Mouse (Mus musculus) liver, postnatal 0 days (tissue): Measurements from ENCODE around the gene Slc7a6os. TPM values are rescaled to one million over a fixed set of nuclear protein-coding genes. Genes with fewer than 3 reads are reported as not detected.

Experiments
- ATAC-seq: fragments of 200-750 bp; cut with Nextera tagmentation; 2 replicates; pipeline ENCODE4 v1.8.0; 2017; ENCODE audit warnings: mild to moderate bottlenecking, moderate library complexity
- DNase-seq: peaks from one replicate; pipeline ENCODE4 v3.0.0-alpha.2; 2016
- H3K27ac ChIP-seq: fragments of 300-500 bp; sonication (generic); 2 replicates; pipeline ENCODE4 v1.5.1; 2014; ENCODE audit warnings: antibody characterized with exemption, moderate library complexity, mild to moderate bottlenecking, low read depth
- H3K27me3 ChIP-seq: fragments of 300-500 bp; sonication (generic); 2 replicates; pipeline ENCODE4 v1.6.1; 2014; ENCODE audit warnings: low read length, control low read depth, mixed read lengths; ENCODE audit not compliant: insufficient read depth
- H3K36me3 ChIP-seq: fragments of 300-500 bp; sonication (generic); replicated peaks from 2 replicates; pipeline ENCODE4 v1.6.1; 2014; ENCODE audit warnings: mild to moderate bottlenecking, control low read depth, low read length, moderate library complexity, mixed read lengths; ENCODE audit not compliant: insufficient read depth
- H3K4me1 ChIP-seq: fragments of 300-500 bp; sonication (generic); 2 replicates; pipeline ENCODE4 v1.6.1; 2014; ENCODE audit warnings: antibody characterized with exemption, mild to moderate bottlenecking, control low read depth; ENCODE audit not compliant: insufficient read depth
- H3K4me2 ChIP-seq: fragments of 300-500 bp; sonication (generic); 2 replicates; pipeline ENCODE4 v1.6.1; 2014; ENCODE audit warnings: low read depth, mild to moderate bottlenecking, low read length, moderate library complexity, mixed read lengths
- H3K4me3 ChIP-seq: fragments of 300-500 bp; sonication (generic); 2 replicates; pipeline ENCODE4 v1.5.1; 2014; ENCODE audit warnings: low read depth, low read length
- H3K9ac ChIP-seq: fragments of 300-500 bp; sonication (generic); replicated peaks from 2 replicates; pipeline ENCODE4 v1.6.1; 2014; ENCODE audit warnings: mild to moderate bottlenecking, moderate library complexity
- H3K9me3 ChIP-seq: fragments of 300-500 bp; sonication (generic); 2 replicates; pipeline ENCODE4 v1.6.1; 2016; ENCODE audit warnings: mild to moderate bottlenecking, control low read depth, low read length, mixed read lengths
- CTCF ChIP-seq: sonication (generic); IDR thresholded peaks from 2 replicates; pipeline ENCODE4 v1.5.1; 2016; ENCODE audit warnings: antibody characterized with exemption, low read depth
- EP300 ChIP-seq: IDR thresholded peaks from 2 replicates; pipeline ENCODE4 v1.6.1; 2016; ENCODE audit warnings: antibody characterized with exemption, low read depth, mild to moderate bottlenecking
- WGBS: fragments of 180-500 bp; shearing (Covaris S2); extraction: QIAGEN DNeasy Blood & Tissue Kit; methylation state at CpG from one replicate; pipeline ENCODE4 v1.1.7; 2014; ENCODE audit not compliant: insufficient replicate concordance; 5-methylcytosine and 5-hydroxymethylcytosine counted together
- polyA plus RNA-seq: library from polyadenylated mRNA; unstranded; fragments of >200 nt; fragmentation: Nextera tagmentation; extraction: Ambion mirVana; gene quantifications from 2 replicates; pipeline ENCODE4 v1.2.1, GENCODE M21; 2015

Slc7a6os gene
- polyA plus RNA-seq, 1 experiment from 2014 or later: 12.1 TPM

- 16% methylated on average over 1 of the region's 1 CpGs for WGBS
- Histone ChIP-seq H3K4me1 (no peaks in the 10 kb centered on the region), H3K4me2 (no peak overlapping the region), H3K4me3 (no peak overlapping the region), H3K9ac (no peak overlapping the region), H3K27ac (no peak overlapping the region), H3K27me3 (no peaks in the 10 kb centered on the region), H3K9me3 (no peaks in the 10 kb centered on the region), H3K36me3 (peaks cover 35% of the 10 kb centered on the region)
- DNase-seq (peak; percentile 23), ATAC-seq (no peak)
- peak; percentile 76 for TF ChIP-seq CTCF
- TF ChIP-seq EP300: no peak
Measured at GRCm38 (mm10) chr8:106198741-106199140, 12.0 kb downstream of the Slc7a6os start.

- Histone ChIP-seq H3K27ac (no peak overlapping the region), H3K9me3 (no peaks in the 10 kb centered on the region), H3K9ac (no peak overlapping the region), H3K4me3 (no peak overlapping the region), H3K4me2 (no peak overlapping the region), H3K36me3 (0 out of 2 replicates have a peak, but pooled peaks cover 4% of the 10 kb centered on the region), H3K4me1 (no peaks in the 10 kb centered on the region), H3K27me3 (no peaks in the 10 kb centered on the region)
- WGBS: 64% methylated on average over 5 of the region's 5 CpGs
- ATAC-seq: no peak
- TF ChIP-seq CTCF (no peak), EP300 (no peak)
- no peak for DNase-seq
Measured at GRCm38 (mm10) chr8:106194062-106194461, 16.7 kb downstream of the Slc7a6os start.

- ATAC-seq: no peak
- Histone ChIP-seq H3K9me3 (no peaks in the 10 kb centered on the region), H3K4me3 (no peak overlapping the region), H3K4me2 (no peak overlapping the region), H3K4me1 (no peaks in the 10 kb centered on the region), H3K27ac (no peak overlapping the region), H3K9ac (no peak overlapping the region), H3K27me3 (no peaks in the 10 kb centered on the region), H3K36me3 (0 out of 2 replicates have a peak, but pooled peaks cover 3% of the 10 kb centered on the region)
- TF ChIP-seq EP300 (no peak), CTCF (no peak)
- no peak for DNase-seq
- WGBS: 61% methylated on average over 6 of the region's 6 CpGs
Measured at GRCm38 (mm10) chr8:106193162-106193561, 17.6 kb downstream of the Slc7a6os start.

- Histone ChIP-seq H3K36me3 (0 out of 2 replicates have a peak, but pooled peaks cover 3% of the 10 kb centered on the region), H3K27ac (no peak overlapping the region), H3K4me1 (no peaks in the 10 kb centered on the region), H3K4me2 (no peak overlapping the region), H3K9ac (no peak overlapping the region), H3K4me3 (no peak overlapping the region), H3K9me3 (no peaks in the 10 kb centered on the region), H3K27me3 (no peaks in the 10 kb centered on the region)
- WGBS: 42% methylated on average over 5 of the region's 5 CpGs
- DNase-seq (no peak), ATAC-seq (peak; percentile 36; the same call in 1 of the 2 replicates)
- no peak for TF ChIP-seq CTCF
- TF ChIP-seq EP300: no peak
Measured at GRCm38 (mm10) chr8:106191639-106192038, 19.1 kb downstream of the Slc7a6os start.

GRCm38 (mm10) chr8:106189162-106189561, 21.6 kb downstream of the Slc7a6os start:
- Histone ChIP-seq H3K27ac (no peak overlapping the region), H3K9ac (no peak overlapping the region), H3K9me3 (no peaks in the 10 kb centered on the region), H3K27me3 (no peaks in the 10 kb centered on the region), H3K4me1 (no peaks in the 10 kb centered on the region), H3K4me3 (no peak overlapping the region), H3K4me2 (no peak overlapping the region), H3K36me3 (no peaks in the 10 kb centered on the region)
- DNase-seq: no peak
- no peak for ATAC-seq
- WGBS: 93% methylated on average over 4 of the region's 4 CpGs
- no peak for TF ChIP-seq EP300
- no peak for TF ChIP-seq CTCF

GRCm38 (mm10) chr8:106186394-106186793, 24.3 kb downstream of the Slc7a6os start:
- no peak overlapping the region for H3K4me3 ChIP-seq
- H3K9ac ChIP-seq: no peak overlapping the region
- no peaks in the 10 kb centered on the region for H3K9me3 ChIP-seq
- ATAC-seq (no peak), DNase-seq (no peak)
- no peak overlapping the region for H3K4me2 ChIP-seq
- no peak for TF ChIP-seq EP300
- no peak for TF ChIP-seq CTCF
- no peaks in the 10 kb centered on the region for H3K36me3 ChIP-seq
- 83% methylated on average over 3 of the region's 3 CpGs for WGBS
- no peak overlapping the region for H3K27ac ChIP-seq
- no peaks in the 10 kb centered on the region for H3K4me1 ChIP-seq
- H3K27me3 ChIP-seq: no peaks in the 10 kb centered on the region

GRCm38 (mm10) chr8:106185628-106186270, 25.0 kb downstream of the Slc7a6os start:
- 80% methylated on average over 8 of the region's 8 CpGs for WGBS
- no peak for TF ChIP-seq EP300
- no peak for TF ChIP-seq CTCF

More at GRCm38 (mm10) chr8:106185628-106186270, 25.0 kb downstream of the Slc7a6os start:
- no peaks in the 10 kb centered on the region for H3K9me3 ChIP-seq
- H3K27ac ChIP-seq: no peak overlapping the region
- no peak for DNase-seq
- no peaks in the 10 kb centered on the region for H3K27me3 ChIP-seq
- no peak for ATAC-seq
- no peak overlapping the region for H3K4me2 ChIP-seq
- no peak overlapping the region for H3K9ac ChIP-seq
- no peaks in the 10 kb centered on the region for H3K36me3 ChIP-seq
- H3K4me1 ChIP-seq: no peaks in the 10 kb centered on the region
- no peak overlapping the region for H3K4me3 ChIP-seq
